8 mouse cellular contexts compared by ENCODE assay signal in the genomic region with DNA sequence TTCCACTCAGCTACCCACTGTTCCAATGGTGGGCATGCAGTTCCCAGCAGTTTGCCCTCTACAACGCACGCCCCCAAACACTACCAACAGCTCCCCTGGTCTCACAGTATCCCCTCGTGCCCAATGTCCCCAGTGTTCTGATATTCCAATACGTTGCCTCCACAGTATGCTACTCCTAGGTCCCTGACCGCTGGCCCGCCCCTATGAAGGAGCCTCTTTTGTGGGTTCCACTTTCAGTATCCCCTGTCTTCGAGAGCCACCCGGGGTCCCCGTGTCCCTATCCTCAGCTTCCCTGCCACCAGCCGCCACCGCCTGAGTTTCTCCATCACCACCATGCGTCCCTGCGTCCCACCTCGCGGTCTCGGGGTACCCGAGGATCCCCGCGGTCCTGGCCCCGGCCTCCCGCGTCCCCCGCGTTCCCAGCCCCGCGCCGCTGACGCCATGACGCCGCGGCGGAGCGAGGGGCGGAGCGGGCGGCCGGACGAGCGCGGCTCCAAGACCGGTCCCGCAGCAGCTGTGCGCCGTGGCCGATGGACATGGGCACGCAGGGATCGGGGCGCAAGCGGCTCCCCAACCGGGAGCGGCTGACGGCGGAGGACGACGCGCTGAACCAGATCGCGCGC. TPM values are rescaled to one million over a fixed set of nuclear protein-coding genes. Genes with fewer than 3 reads are reported as not detected.
DNase-seq lines count a peak whose midpoint lies in the region; ATAC-seq lines count a peak whose summit lies in the region.

A gene (plus strand): TSS at position 470 of the 623 bp plus-strand sequence.

- H3K4me1 ChIP-seq in forebrain, embryonic 15.5 days, result peaks cover 16% of the 10 kb centered on the region

- peak within 1 kb of the TSS; percentile 94 for H3K4me2 ChIP-seq in forebrain, embryonic 15.5 days (replicated peaks)

- DNase-seq in layer of hippocampus, adult 11-12 months (ENCODE audit: low spot score), result peak; percentile 49
- no peak for DNase-seq in layer of hippocampus, adult 9-10 months (ENCODE audit: low spot score)
- peak; percentile 24 for DNase-seq in cerebellum, adult 11-12 months
- peak; percentile 80 to 81 for DNase-seq in heart, postnatal 10 days
- peak; percentile 49 to 61 for DNase-seq in layer of hippocampus, postnatal 25 days (ENCODE audit: extremely low spot score in 1 of 2, low spot score in 1 of 2)
- peak; percentile 56 for DNase-seq in lung, postnatal 36 days
- DNase-seq in right cerebral cortex, adult 18-20 months, result peak; percentile 71

- H3K9me3 ChIP-seq in forebrain, embryonic 15.5 days, result no peaks in the 10 kb centered on the region

- intact Hi-C loops in heart, postnatal 10 days (cut with DNase I), result no loop called here

- no peaks in the 10 kb centered on the region for H3K36me3 ChIP-seq in forebrain, embryonic 15.5 days

- H3K4me3 ChIP-seq in forebrain, embryonic 15.5 days, result peak within 1 kb of the TSS; percentile 72

- ATAC-seq in forebrain, embryonic 15.5 days (replicated peaks), result peak; percentile 84

- H3K27ac ChIP-seq in forebrain, embryonic 15.5 days (replicated peaks), result peak within 1 kb of the TSS; percentile 45; the same call in 1 of the 2 replicates

- no peaks in the 10 kb centered on the region for H3K27me3 ChIP-seq in forebrain, embryonic 15.5 days

- WGBS in forebrain, embryonic 15.5 days, result 2% methylated on average over 59 of the region's 59 CpGs

- peak within 1 kb of the TSS; percentile 71 for H3K9ac ChIP-seq in forebrain, embryonic 15.5 days (replicated peaks)

RNA-seq across cellular contexts. Expression of the gene that starts here (rescaled TPM):
- polyA plus RNA-seq in forebrain, embryonic 15.5 days (2015; fragmentation: Nextera tagmentation; extraction: Ambion mirVana), result 37.5 and 38.3 TPM in 2 replicates
- 100 to 1,000 TPM; 172 to 186 TPM for total RNA-seq in heart, postnatal 10 days (2021)
- 10 to 100 TPM; 64.0 to 74.4 TPM for total RNA-seq in layer of hippocampus, postnatal 25 days (2021)
